Mouse (Mus musculus) small intestine, adult 2 months (tissue): ENCODE measurements around the gene St7.

ENCODE experiments used
- CTCF ChIP-seq: fragments of 200-500 bp; IDR thresholded peaks from 2 replicates; pipeline ENCODE4 v1.5.1; 2012; ENCODE audit warnings: low read depth, mild to moderate bottlenecking, control low read depth, inconsistent platforms, low read length, moderate library complexity, mixed read lengths; ENCODE audit not compliant: insufficient replicate concordance, insufficient read length; ENCODE audit errors: extremely low read depth
- POLR2A ChIP-seq: fragments of 200-500 bp; IDR thresholded peaks from 2 replicates; pipeline ENCODE4 v1.6.1; 2012; ENCODE audit warnings: low read depth, mild to moderate bottlenecking, control low read depth, inconsistent platforms, low read length, moderate library complexity

DNA sequence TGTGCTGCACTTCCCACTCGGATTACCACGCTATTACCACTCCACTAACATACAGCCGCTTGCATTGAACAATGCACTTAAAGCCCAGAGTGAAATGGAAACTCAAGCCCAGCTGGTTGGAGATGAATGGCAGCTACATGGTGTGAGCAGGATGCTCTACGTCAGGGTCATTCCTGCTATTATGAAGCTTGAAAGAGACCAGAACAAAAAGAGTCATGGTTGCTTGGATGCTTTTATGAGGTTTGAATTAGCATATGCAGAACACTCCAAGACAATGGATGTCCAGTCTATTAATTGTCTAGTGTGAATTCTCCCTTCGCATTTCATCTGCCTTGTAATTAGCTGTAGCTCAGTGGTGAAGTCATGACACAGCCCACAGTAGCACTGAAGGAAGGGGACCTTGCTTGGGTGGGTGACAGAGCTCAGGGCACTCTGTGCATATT, 104.6 kb downstream of the St7 start:
- no peak for TF ChIP-seq CTCF
- TF ChIP-seq POLR2A = no peak
